Mouse (Mus musculus): ENCODE results near the gene Foxc2. TPM values are rescaled to one million over a fixed set of nuclear protein-coding genes. Genes with fewer than 3 reads are reported as not detected.
"Not testable (repeated sequence)": the region's sequence is repeated elsewhere in the genome, so short reads cannot be mapped to it uniquely, and the experiment has no call there.

Gene Foxc2
- total RNA-seq, 2 experiments from 2014 or later = not detected

- no peak for ATAC-seq (replicated peaks; ENCODE audit: low FRiP score, low TSS enrichment, poor library complexity, severe bottlenecking)
These were observed 17.1 kb downstream of the Foxc2 start for GRCm38 (mm10) chr8:121132961-121133513.

GRCm38 (mm10) chr8:121134102-121134501 lies 18.1 kb downstream of the Foxc2 start:
- ATAC-seq (replicated peaks; ENCODE audit: low FRiP score, low TSS enrichment, poor library complexity, severe bottlenecking) = no peak

GRCm38 (mm10) chr8:121134512-121134911 lies 18.5 kb downstream of the Foxc2 start:
- no peak for ATAC-seq (replicated peaks; ENCODE audit: low FRiP score, low TSS enrichment, poor library complexity, severe bottlenecking)

GRCm38 (mm10) chr8:121136856-121137255 lies 20.9 kb downstream of the Foxc2 start:
- no peak for ATAC-seq (replicated peaks; ENCODE audit: low FRiP score, low TSS enrichment, poor library complexity, severe bottlenecking)

- ATAC-seq (replicated peaks; ENCODE audit: low FRiP score, low TSS enrichment, poor library complexity, severe bottlenecking) = not testable (repeated sequence)
These were observed 29.6 kb downstream of the Foxc2 start for GRCm38 (mm10) chr8:121145457-121146134.

- ATAC-seq (replicated peaks; ENCODE audit: low FRiP score, low TSS enrichment, poor library complexity, severe bottlenecking) = no peak
These were observed 32.7 kb downstream of the Foxc2 start for GRCm38 (mm10) chr8:121148573-121149083.

- no peak for ATAC-seq (replicated peaks; ENCODE audit: low FRiP score, low TSS enrichment, poor library complexity, severe bottlenecking)
These were observed 36.4 kb downstream of the Foxc2 start for GRCm38 (mm10) chr8:121152394-121152793.

GRCm38 (mm10) chr8:121156990-121157491 lies 41.1 kb downstream of the Foxc2 start:
- ATAC-seq (replicated peaks; ENCODE audit: low FRiP score, low TSS enrichment, poor library complexity, severe bottlenecking) = no peak

- 0 out of 2 replicates have a peak, but pooled peaks have one; percentile 15 for ATAC-seq (replicated peaks; ENCODE audit: low FRiP score, low TSS enrichment, poor library complexity, severe bottlenecking)
These were observed 42.8 kb downstream of the Foxc2 start for GRCm38 (mm10) chr8:121158812-121159211.

- ATAC-seq (replicated peaks; ENCODE audit: low FRiP score, low TSS enrichment, poor library complexity, severe bottlenecking) = no peak
These were observed 45.5 kb downstream of the Foxc2 start for GRCm38 (mm10) chr8:121161437-121161836.

- ATAC-seq (replicated peaks; ENCODE audit: low FRiP score, low TSS enrichment, poor library complexity, severe bottlenecking) = 0 out of 2 replicates have a peak, but pooled peaks have one; percentile 23
These were observed 46.4 kb downstream of the Foxc2 start for GRCm38 (mm10) chr8:121162413-121162812.

- no peak for ATAC-seq (replicated peaks; ENCODE audit: low FRiP score, low TSS enrichment, poor library complexity, severe bottlenecking)
These were observed 47.1 kb downstream of the Foxc2 start for GRCm38 (mm10) chr8:121162906-121163695.

- ATAC-seq (replicated peaks; ENCODE audit: low FRiP score, low TSS enrichment, poor library complexity, severe bottlenecking) = peak; percentile 82
These were observed 48.1 kb downstream of the Foxc2 start for GRCm38 (mm10) chr8:121164017-121164469.

- ATAC-seq (replicated peaks; ENCODE audit: low FRiP score, low TSS enrichment, poor library complexity, severe bottlenecking) = no peak
These were observed 52.1 kb downstream of the Foxc2 start for GRCm38 (mm10) chr8:121168033-121168432.

Other genes starting within 250 kb of the Foxc2 start
- not detected in 2 replicates for gene Foxf1, start 31.8 kb upstream of the Foxc2 start, total RNA-seq (2014; fragmentation: Nextera tagmentation)
- gene Foxf1, start 31.8 kb upstream of the Foxc2 start, total RNA-seq (2017) = not detected in 2 replicates
- 41.2 and 48.6 TPM in 2 replicates for gene Mthfsd, start 7.8 kb upstream of the Foxc2 start, total RNA-seq (2014; fragmentation: Nextera tagmentation)
- 13.7 and 24.8 TPM in 2 replicates for gene Mthfsd, start 7.8 kb upstream of the Foxc2 start, total RNA-seq (2017)
- gene Foxl1, start 11.8 kb downstream of the Foxc2 start, total RNA-seq (2014; fragmentation: Nextera tagmentation) = not detected in 2 replicates
- not detected in 2 replicates for gene Foxl1, start 11.8 kb downstream of the Foxc2 start, total RNA-seq (2017)